Mouse (Mus musculus) C2C12 (cell line): ENCODE data around the gene Gal3st2. TPM values are rescaled to one million over a fixed set of nuclear protein-coding genes. Genes with fewer than 3 reads are reported as not detected.
"Not testable (repeated sequence)": the region's sequence is repeated elsewhere in the genome, so short reads cannot be mapped to it uniquely, and the experiment has no call there.

Experiments
- H3K27me3 ChIP-seq: one replicate; pipeline ENCODE4 v1.6.1; 2011; ENCODE audit not compliant: control insufficient read depth, insufficient read depth, insufficient read length
- H3K36me3 ChIP-seq: one replicate; pipeline ENCODE4 v1.6.1; 2011; ENCODE audit not compliant: control insufficient read depth, insufficient read depth
- H3K4me3 ChIP-seq: one replicate; pipeline ENCODE4 v1.5.1; 2011; ENCODE audit warnings: mild to moderate bottlenecking, control low read depth; ENCODE audit not compliant: poor library complexity, insufficient read depth, severe bottlenecking
- H3K79me2 ChIP-seq: one replicate; pipeline ENCODE4 v1.6.1; 2011; ENCODE audit not compliant: control insufficient read depth, insufficient read depth
- H3K79me3 ChIP-seq: one replicate; pipeline ENCODE4 v1.6.1; 2011; ENCODE audit warnings: low read depth, control low read depth
- H3ac ChIP-seq: one replicate; pipeline ENCODE3; 2011; ENCODE audit warnings: low read depth; ENCODE audit not compliant: control insufficient read depth, insufficient read length
- CEBPB ChIP-seq: IDR thresholded peaks from one replicate; pipeline ENCODE4 v1.6.1; 2011; ENCODE audit warnings: low read depth, mild to moderate bottlenecking, control low read depth, moderate library complexity
- CTCF ChIP-seq: IDR thresholded peaks from one replicate; pipeline ENCODE4 v1.5.1; 2011; ENCODE audit not compliant: control insufficient read depth, insufficient read depth, insufficient read length
- FOSL1 ChIP-seq: IDR thresholded peaks from one replicate; pipeline ENCODE4 v1.8.0; 2011; ENCODE audit warnings: mild to moderate bottlenecking, low read length; ENCODE audit not compliant: poor library complexity, insufficient read depth, severe bottlenecking
- MAX ChIP-seq: IDR thresholded peaks from one replicate; pipeline ENCODE4 v1.6.1; 2011; ENCODE audit warnings: mild to moderate bottlenecking, control low read depth
- MYOD1 ChIP-seq: IDR thresholded peaks from one replicate; pipeline ENCODE4 v1.6.1; 2011; ENCODE audit warnings: low read depth; ENCODE audit not compliant: control insufficient read depth, insufficient read length
- MYOG ChIP-seq: IDR thresholded peaks from one replicate; pipeline ENCODE4 v1.6.1; 2011; ENCODE audit not compliant: control insufficient read depth, insufficient read length; ENCODE audit errors: extremely low read depth
- USF1 ChIP-seq: IDR thresholded peaks from one replicate; pipeline ENCODE4 v1.6.1; 2011; ENCODE audit warnings: low read depth, mild to moderate bottlenecking, control low read depth, moderate library complexity
- long read RNA-seq, 2 experiments: library from polyadenylated mRNA; unstranded; transcript quantifications; one replicate each; pipeline ENCODE4 v2.0.0; 2019 to 2020
- polyA plus RNA-seq: library from polyadenylated mRNA; unstranded; fragments of >200 nt; fragmentation: generic; extraction: Trizol; gene quantifications from one replicate; pipeline ENCODE4 v1.2.1, GENCODE M21; 2012; ENCODE audit warnings: missing spikeins

The Gal3st2 gene
- not detected for polyA plus RNA-seq
- long read RNA-seq, experiment 1, result 0 reads
- long read RNA-seq, experiment 2, result 0 reads

- not testable (repeated sequence) for H3K4me3 ChIP-seq, H3K79me3 ChIP-seq, H3K27me3 ChIP-seq, H3K36me3 ChIP-seq, H3K79me2 ChIP-seq, H3ac ChIP-seq
Measured at GRCm38 (mm10) chr1:93861048-93861447, at the start of gene Gal3st2. TSS of gene Gal3st2 (plus strand) at chr1:93861306.

GRCm38 (mm10) chr1:93811495-93812039 lies 49.5 kb upstream of the Gal3st2 start:
- Histone ChIP-seq H3K79me2 (peaks cover 2% of the 10 kb centered on the region), H3ac (no peak overlapping the region), H3K36me3 (peaks cover 90% of the 10 kb centered on the region), H3K27me3 (no peaks in the 10 kb centered on the region), H3K79me3 (peaks cover 2% of the 10 kb centered on the region), H3K4me3 (no peak overlapping the region)
- TF ChIP-seq CEBPB, result no peak
- no peak for TF ChIP-seq MAX
- TF ChIP-seq MYOG, result no peak
- no peak for TF ChIP-seq FOSL1
- no peak for TF ChIP-seq MYOD1
- no peak for TF ChIP-seq USF1
- no peak for TF ChIP-seq CTCF

- no peak overlapping the region for H3K4me3 ChIP-seq
- no peaks in the 10 kb centered on the region for H3K27me3 ChIP-seq
- no peak overlapping the region for H3ac ChIP-seq
- peaks cover 66% of the 10 kb centered on the region for H3K36me3 ChIP-seq
- no peaks in the 10 kb centered on the region for H3K79me2 ChIP-seq
- no peaks in the 10 kb centered on the region for H3K79me3 ChIP-seq
- no peak for TF ChIP-seq MAX
- TF ChIP-seq CEBPB, result no peak
- TF ChIP-seq CTCF, result no peak
- TF ChIP-seq MYOG, result no peak
- no peak for TF ChIP-seq FOSL1
- TF ChIP-seq MYOD1, result no peak
- no peak for TF ChIP-seq USF1
Measured at GRCm38 (mm10) chr1:93817823-93818532, 43.1 kb upstream of the Gal3st2 start.

GRCm38 (mm10) chr1:93818722-93819121 lies 42.4 kb upstream of the Gal3st2 start:
- H3ac ChIP-seq, result no peak overlapping the region
- no peaks in the 10 kb centered on the region for H3K79me3 ChIP-seq
- no peak for TF ChIP-seq MYOD1
- TF ChIP-seq MYOG, result no peak
- TF ChIP-seq CTCF, result no peak
- TF ChIP-seq MAX, result no peak
- no peak for TF ChIP-seq CEBPB
- no peak for TF ChIP-seq FOSL1
- TF ChIP-seq USF1, result no peak
- peaks cover 59% of the 10 kb centered on the region for H3K36me3 ChIP-seq
- no peaks in the 10 kb centered on the region for H3K79me2 ChIP-seq
- H3K4me3 ChIP-seq, result no peak overlapping the region
- no peaks in the 10 kb centered on the region for H3K27me3 ChIP-seq

GRCm38 (mm10) chr1:93823796-93824495 lies 37.2 kb upstream of the Gal3st2 start:
- Histone ChIP-seq H3K4me3 (no peak overlapping the region), H3K27me3 (no peaks in the 10 kb centered on the region), H3K79me2 (no peaks in the 10 kb centered on the region), H3K36me3 (peaks cover 20% of the 10 kb centered on the region), H3ac (no peak overlapping the region), H3K79me3 (no peaks in the 10 kb centered on the region)
- no peak for TF ChIP-seq CEBPB
- TF ChIP-seq FOSL1, result no peak
- TF ChIP-seq CTCF, result no peak
- no peak for TF ChIP-seq MAX
- no peak for TF ChIP-seq USF1
- TF ChIP-seq MYOD1, result no peak
- no peak for TF ChIP-seq MYOG

- no peak for TF ChIP-seq MYOG
- TF ChIP-seq CTCF, result no peak
- TF ChIP-seq MYOD1, result no peak
- TF ChIP-seq USF1, result no peak
- TF ChIP-seq MAX, result no peak
- TF ChIP-seq FOSL1, result no peak
- no peak for TF ChIP-seq CEBPB
- Histone ChIP-seq H3K36me3 (peaks cover 13% of the 10 kb centered on the region), H3K79me3 (no peaks in the 10 kb centered on the region), H3K4me3 (peak within 1 kb of the TSS; percentile 35), H3K27me3 (no peaks in the 10 kb centered on the region), H3ac (peak within 1 kb of the TSS; percentile 94), H3K79me2 (no peaks in the 10 kb centered on the region)
Measured at GRCm38 (mm10) chr1:93824609-93825008, 36.5 kb upstream of the Gal3st2 start, which contains the start of gene D2hgdh. TSS of gene D2hgdh (plus strand) at chr1:93824909.
